Mouse (Mus musculus) embryonic facial prominence, embryonic 13.5 days (tissue): Measurements from ENCODE around the gene Tbrg4. TPM values are rescaled to one million over a fixed set of nuclear protein-coding genes. Genes with fewer than 3 reads are reported as not detected.

Experiments used
- polyA plus RNA-seq: library from polyadenylated mRNA; unstranded; fragments of >200 nt; fragmentation: Nextera tagmentation; extraction: Ambion mirVana; gene quantifications from 2 replicates; pipeline ENCODE4 v1.2.1, GENCODE M21; 2015

Gene Tbrg4
- polyA plus RNA-seq, 1 experiment from 2014 or later, result 38.5 TPM

Other genes starting within 250 kb of the Tbrg4 start
- 11.2 and 12.4 TPM in 2 replicates for gene Zmiz2, start 237.0 kb downstream of the Tbrg4 start, polyA plus RNA-seq
- gene Ppia, start 210.6 kb downstream of the Tbrg4 start, polyA plus RNA-seq, result 5,258 and 5,388 TPM in 2 replicates
- gene H2afv, start 181.6 kb downstream of the Tbrg4 start, polyA plus RNA-seq, result 656 and 746 TPM in 2 replicates
- gene Purb, start 150.2 kb downstream of the Tbrg4 start, polyA plus RNA-seq, result 26.9 and 28.6 TPM in 2 replicates
- 1.3 and 1.8 TPM in 2 replicates for gene Myo1g, start 105.1 kb downstream of the Tbrg4 start, polyA plus RNA-seq
- 79.5 and 80.2 TPM in 2 replicates for gene Ccm2, start 79.2 kb downstream of the Tbrg4 start, polyA plus RNA-seq
- gene Nacad, start 20.0 kb downstream of the Tbrg4 start, polyA plus RNA-seq, result 2.9 and 3.4 TPM in 2 replicates
- gene Wap, start 12.6 kb upstream of the Tbrg4 start, polyA plus RNA-seq, result not detected in 2 replicates
- 6.7 and 8.0 TPM in 2 replicates for gene Ramp3, start 32.5 kb upstream of the Tbrg4 start, polyA plus RNA-seq
- not detected in 2 replicates for gene Gm11983, start 211.6 kb upstream of the Tbrg4 start, polyA plus RNA-seq